Mouse (Mus musculus): ENCODE data around the gene Trp53i11. TPM values are rescaled to one million over a fixed set of nuclear protein-coding genes. Genes with fewer than 3 reads are reported as not detected.

The Trp53i11 gene
- polyA plus RNA-seq (2015; fragmentation: Nextera tagmentation; extraction: Ambion mirVana), result 36.1 and 42.1 TPM in 2 replicates

DNA sequence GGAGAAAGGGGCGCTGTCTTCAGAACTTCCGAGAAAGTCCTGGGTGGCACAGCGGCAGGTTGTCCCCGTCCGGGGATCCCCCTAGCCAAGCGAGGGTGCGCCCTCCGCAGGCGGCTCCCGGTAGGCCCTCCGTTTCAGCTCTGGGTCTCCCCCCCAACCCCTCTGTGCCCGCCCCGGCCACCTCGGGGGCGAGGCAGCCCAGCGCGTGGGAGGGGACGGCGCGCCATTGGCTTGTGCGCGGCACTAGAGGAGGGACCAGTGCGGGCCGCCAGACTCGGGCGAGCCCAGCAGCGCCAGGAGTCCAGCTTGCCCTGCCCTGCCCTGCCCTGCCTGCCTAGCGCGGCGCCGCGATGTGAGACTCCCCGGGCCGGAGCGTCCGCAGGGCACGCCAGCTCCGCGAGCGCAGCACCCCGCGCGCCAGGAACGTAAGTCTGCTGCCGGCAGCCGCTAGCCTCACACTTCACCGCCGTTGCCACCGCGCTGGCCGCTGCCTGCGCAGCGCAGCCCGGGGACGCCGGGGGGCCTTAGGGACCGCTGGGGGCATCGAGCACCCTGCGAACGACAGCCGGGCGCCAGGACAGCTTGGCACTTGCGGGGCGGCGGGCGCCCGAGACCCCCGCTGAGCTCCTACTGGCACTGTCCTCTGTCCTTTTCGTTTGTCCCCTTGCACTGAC, at the start of gene Trp53i11:
TSS of gene Trp53i11 (plus strand) at position 226 of the 674 bp plus-strand sequence.
- H3K27me3 ChIP-seq, result peaks cover 36% of the 10 kb centered on the region
- no peaks in the 10 kb centered on the region for H3K9me3 ChIP-seq (replicated peaks)
- H3K9ac ChIP-seq, result peak within 1 kb of the TSS; percentile 80
- peak within 1 kb of the TSS; percentile 100 for H3K4me2 ChIP-seq
- peak within 1 kb of the TSS; percentile 74 for H3K27ac ChIP-seq
- ATAC-seq (replicated peaks; ENCODE audit: low FRiP score), result peak; percentile 90
- peaks cover 73% of the 10 kb centered on the region for H3K4me1 ChIP-seq
- H3K36me3 ChIP-seq, result no peaks in the 10 kb centered on the region
- H3K4me3 ChIP-seq (replicated peaks), result peak within 1 kb of the TSS; percentile 80
- 0% methylated on average over 61 of the region's 69 CpGs for WGBS

DNA sequence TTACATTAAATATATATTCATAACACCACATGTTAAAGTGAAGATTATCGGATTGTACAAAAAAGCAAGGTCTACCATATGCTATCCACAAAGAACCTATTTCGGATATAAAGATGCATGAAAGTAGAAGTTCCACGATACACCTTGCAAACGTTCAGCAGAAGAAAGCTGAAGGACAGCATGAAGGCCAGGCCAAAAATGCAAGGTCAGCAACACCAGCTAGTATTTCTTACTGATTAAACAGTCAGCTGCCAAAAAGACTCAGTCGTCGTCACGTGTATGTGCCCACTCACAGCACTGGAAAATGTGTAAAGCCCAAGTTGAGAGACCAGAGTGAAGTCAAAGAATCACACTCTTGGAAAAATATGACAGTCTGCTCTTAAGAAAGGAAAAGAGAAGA, 47.9 kb upstream of the Trp53i11 start:
- no peaks in the 10 kb centered on the region for H3K36me3 ChIP-seq
- no peaks in the 10 kb centered on the region for H3K27me3 ChIP-seq
- no peak for ATAC-seq (replicated peaks; ENCODE audit: low FRiP score)
- no peak overlapping the region for H3K9ac ChIP-seq
- H3K27ac ChIP-seq, result no peak overlapping the region
- H3K4me2 ChIP-seq, result no peak overlapping the region
- no peaks in the 10 kb centered on the region for H3K9me3 ChIP-seq (replicated peaks)
- 83% methylated on average over 7 of the region's 7 CpGs for WGBS
- peaks cover 11% of the 10 kb centered on the region; the same call in 1 of the 2 replicates for H3K4me1 ChIP-seq
- H3K4me3 ChIP-seq (replicated peaks), result no peak overlapping the region

DNA sequence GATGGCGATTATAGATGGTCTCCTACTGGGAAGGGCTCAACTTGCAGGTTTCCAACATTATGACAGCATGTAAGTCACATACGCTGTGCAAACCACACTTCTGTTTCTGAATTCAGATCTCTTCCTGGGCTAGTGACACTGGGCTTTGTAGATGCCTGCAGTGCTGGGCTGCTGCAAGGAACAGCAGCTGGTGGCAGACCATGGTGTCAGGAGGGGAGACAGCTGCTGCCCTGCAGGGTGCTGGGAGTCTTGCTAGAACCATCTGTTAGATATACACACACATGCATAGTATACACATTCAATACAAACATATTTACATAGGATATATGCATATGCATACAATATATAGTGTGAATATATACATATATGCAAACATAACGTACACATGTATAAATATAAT, 46.0 kb upstream of the Trp53i11 start:
- ATAC-seq (replicated peaks; ENCODE audit: low FRiP score), result no peak
- 79% methylated on average over 3 of the region's 3 CpGs for WGBS

DNA sequence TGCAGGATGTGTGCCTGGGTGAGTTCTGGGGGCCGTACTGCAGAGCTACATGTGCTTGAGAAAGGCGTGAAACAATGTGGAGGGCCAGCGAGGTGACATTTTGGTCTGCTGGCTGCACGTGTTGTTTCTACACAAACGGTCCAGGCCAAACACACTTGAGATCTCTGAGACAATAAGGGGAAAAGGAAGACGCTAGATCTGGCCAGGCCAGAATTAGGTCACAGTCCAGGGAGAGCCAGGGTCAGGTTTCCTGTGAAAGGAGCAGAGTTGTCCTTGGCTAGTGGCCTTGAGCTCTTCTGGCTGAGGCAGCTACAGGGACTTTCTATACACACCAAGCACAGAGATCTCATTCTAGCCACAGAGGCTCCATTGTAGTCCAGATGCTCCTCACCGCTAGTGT, 44.7 kb upstream of the Trp53i11 start:
- 0 out of 2 replicates have a peak overlapping the region, but pooled peaks have one; percentile 2 for H3K27ac ChIP-seq
- H3K4me2 ChIP-seq, result no peak overlapping the region
- H3K27me3 ChIP-seq, result no peaks in the 10 kb centered on the region; the same call in 1 of the 2 replicates
- H3K4me1 ChIP-seq, result 0 out of 2 replicates have a peak, but pooled peaks cover 6% of the 10 kb centered on the region
- no peaks in the 10 kb centered on the region for H3K9me3 ChIP-seq (replicated peaks)
- 36% methylated on average over 7 of the region's 7 CpGs for WGBS
- no peaks in the 10 kb centered on the region for H3K36me3 ChIP-seq
- no peak overlapping the region for H3K9ac ChIP-seq
- H3K4me3 ChIP-seq (replicated peaks), result no peak overlapping the region
- ATAC-seq (replicated peaks; ENCODE audit: low FRiP score), result no peak

More for the DNA sequence above, 46.0 kb upstream of the Trp53i11 start:
- Histone ChIP-seq H3K9me3 (replicated peaks) (no peaks in the 10 kb centered on the region), H3K27me3 (no peaks in the 10 kb centered on the region), H3K27ac (no peak overlapping the region), H3K4me2 (no peak overlapping the region), H3K4me3 (replicated peaks) (no peak overlapping the region), H3K9ac (no peak overlapping the region), H3K4me1 (0 out of 2 replicates have a peak, but pooled peaks cover 6% of the 10 kb centered on the region), H3K36me3 (no peaks in the 10 kb centered on the region)

DNA sequence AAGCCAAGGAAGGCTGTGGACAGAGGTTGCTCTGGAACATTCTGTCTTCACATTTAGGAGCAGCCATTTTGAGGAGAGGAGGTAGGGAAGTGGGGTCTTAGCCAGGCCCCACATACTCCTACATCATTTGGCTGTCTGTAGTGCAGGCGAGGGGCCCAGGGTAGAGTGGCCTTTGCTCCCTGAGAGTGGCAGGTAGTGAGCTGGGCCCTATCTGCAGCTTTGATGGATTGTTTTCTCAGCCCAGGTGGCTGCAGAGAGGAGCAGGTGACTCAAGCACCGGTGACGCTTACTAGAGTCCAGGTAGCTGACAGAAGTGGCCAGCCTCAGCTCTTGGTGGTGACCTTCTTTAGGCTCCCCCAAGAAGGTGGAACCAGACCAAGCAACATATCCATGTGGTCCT, 43.2 kb upstream of the Trp53i11 start:
- no peak overlapping the region for H3K4me2 ChIP-seq
- no peak overlapping the region for H3K27ac ChIP-seq
- H3K4me3 ChIP-seq (replicated peaks), result no peak overlapping the region
- no peaks in the 10 kb centered on the region for H3K9me3 ChIP-seq (replicated peaks)
- 0 out of 2 replicates have a peak, but pooled peaks cover 6% of the 10 kb centered on the region for H3K4me1 ChIP-seq
- H3K27me3 ChIP-seq, result no peaks in the 10 kb centered on the region; the same call in 1 of the 2 replicates
- no peak for ATAC-seq (replicated peaks; ENCODE audit: low FRiP score)
- H3K36me3 ChIP-seq, result no peaks in the 10 kb centered on the region
- no peak overlapping the region for H3K9ac ChIP-seq
- 91% methylated on average over 3 of the region's 3 CpGs for WGBS

DNA sequence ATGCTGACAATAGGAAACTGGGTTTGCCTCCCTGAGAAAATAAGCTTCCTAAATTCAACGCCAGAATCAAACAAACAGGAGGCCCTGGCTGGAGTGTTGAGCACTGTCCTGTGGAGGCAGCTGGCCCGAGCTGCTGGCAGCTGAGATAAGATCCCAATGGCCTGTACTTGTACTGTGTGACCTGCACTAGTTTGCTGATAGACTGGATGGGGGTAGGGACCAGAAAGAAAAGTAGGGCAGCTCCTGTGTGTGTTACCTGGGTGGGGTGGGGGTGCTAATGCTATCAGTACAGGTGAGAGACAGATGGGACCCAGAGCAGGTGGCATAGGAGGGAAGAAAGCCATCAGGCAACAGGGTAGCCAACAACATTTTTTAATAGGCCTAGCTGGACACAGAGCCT, 37.3 kb upstream of the Trp53i11 start:
- Histone ChIP-seq H3K9me3 (replicated peaks) (no peaks in the 10 kb centered on the region), H3K27me3 (no peaks in the 10 kb centered on the region; the same call in 1 of the 2 replicates), H3K9ac (no peak overlapping the region), H3K4me2 (no peak overlapping the region), H3K4me1 (no peaks in the 10 kb centered on the region), H3K36me3 (no peaks in the 10 kb centered on the region), H3K4me3 (replicated peaks) (no peak overlapping the region), H3K27ac (no peak overlapping the region)
- no peak for ATAC-seq (replicated peaks; ENCODE audit: low FRiP score)
- 51% methylated on average over 2 of the region's 2 CpGs for WGBS

DNA sequence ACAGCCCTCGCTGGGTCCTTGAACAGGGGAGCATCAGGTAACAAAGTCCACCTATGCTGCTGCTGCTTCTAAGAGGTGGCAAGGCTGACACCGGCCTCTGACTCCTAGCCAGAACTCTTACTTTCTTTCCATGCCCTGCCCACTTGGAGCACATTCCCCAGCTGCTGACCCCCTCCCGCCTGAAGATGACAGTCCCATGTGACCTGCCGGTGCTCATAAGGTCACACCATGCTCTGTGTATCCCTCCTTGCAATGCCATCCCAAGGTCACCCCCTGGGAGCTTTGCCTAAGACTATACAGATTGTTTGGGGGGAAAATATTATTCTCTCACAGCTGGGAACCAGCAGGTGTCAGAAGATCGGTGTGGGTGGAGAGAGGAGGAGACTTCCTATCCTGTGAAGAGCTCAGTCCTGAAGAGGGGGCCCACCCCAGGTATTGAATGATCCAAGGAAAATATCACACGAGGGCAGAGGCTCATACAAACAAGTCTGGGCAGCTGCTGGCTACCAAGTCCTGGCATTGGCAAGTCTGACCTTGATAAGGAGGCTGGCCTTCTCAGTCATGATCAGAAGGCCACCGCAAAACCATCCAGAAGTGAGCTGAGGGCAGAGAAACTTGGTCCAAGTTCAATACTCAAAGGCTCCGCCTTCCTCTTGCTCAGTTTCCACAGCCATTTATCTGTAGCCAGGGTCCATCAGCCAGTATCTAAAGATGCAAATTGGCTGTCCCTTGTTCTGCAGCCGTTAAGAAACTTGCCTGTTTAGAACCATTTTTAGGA, 36.5 kb upstream of the Trp53i11 start:
- Histone ChIP-seq H3K4me2 (no peak overlapping the region), H3K27ac (no peak overlapping the region), H3K36me3 (no peaks in the 10 kb centered on the region), H3K27me3 (no peaks in the 10 kb centered on the region; the same call in 1 of the 2 replicates), H3K9ac (no peak overlapping the region), H3K4me1 (no peaks in the 10 kb centered on the region), H3K9me3 (replicated peaks) (no peaks in the 10 kb centered on the region), H3K4me3 (replicated peaks) (no peak overlapping the region)
- 67% methylated on average over 9 of the region's 9 CpGs for WGBS
- no peak for ATAC-seq (replicated peaks; ENCODE audit: low FRiP score)

DNA sequence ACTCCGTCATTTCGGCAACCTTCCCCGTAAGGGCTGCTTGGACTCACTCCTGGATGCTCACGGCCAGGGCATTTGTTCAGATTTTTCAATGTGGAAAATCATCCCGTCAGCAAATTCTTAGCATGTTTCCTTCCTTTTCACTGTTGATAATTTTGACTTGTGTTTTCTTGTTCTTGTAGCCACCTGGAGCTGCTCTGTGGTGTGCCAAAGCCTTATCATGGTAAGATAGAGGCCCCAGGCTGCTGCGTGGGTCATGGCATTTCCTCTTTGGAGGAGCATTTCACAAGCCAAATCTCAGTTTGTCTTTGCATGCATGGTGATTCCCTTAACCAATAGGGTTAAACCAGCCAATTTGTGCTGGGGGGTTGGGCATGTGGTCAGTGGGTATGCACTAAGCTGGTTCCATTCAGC, 35.2 kb upstream of the Trp53i11 start:
- no peak for ATAC-seq (replicated peaks; ENCODE audit: low FRiP score)
- Histone ChIP-seq H3K4me3 (replicated peaks) (no peak overlapping the region), H3K27me3 (no peaks in the 10 kb centered on the region; the same call in 1 of the 2 replicates), H3K36me3 (no peaks in the 10 kb centered on the region), H3K27ac (no peak overlapping the region), H3K4me2 (no peak overlapping the region), H3K9me3 (replicated peaks) (no peaks in the 10 kb centered on the region), H3K9ac (no peak overlapping the region), H3K4me1 (no peaks in the 10 kb centered on the region)
- 79% methylated on average over 6 of the region's 6 CpGs for WGBS

DNA sequence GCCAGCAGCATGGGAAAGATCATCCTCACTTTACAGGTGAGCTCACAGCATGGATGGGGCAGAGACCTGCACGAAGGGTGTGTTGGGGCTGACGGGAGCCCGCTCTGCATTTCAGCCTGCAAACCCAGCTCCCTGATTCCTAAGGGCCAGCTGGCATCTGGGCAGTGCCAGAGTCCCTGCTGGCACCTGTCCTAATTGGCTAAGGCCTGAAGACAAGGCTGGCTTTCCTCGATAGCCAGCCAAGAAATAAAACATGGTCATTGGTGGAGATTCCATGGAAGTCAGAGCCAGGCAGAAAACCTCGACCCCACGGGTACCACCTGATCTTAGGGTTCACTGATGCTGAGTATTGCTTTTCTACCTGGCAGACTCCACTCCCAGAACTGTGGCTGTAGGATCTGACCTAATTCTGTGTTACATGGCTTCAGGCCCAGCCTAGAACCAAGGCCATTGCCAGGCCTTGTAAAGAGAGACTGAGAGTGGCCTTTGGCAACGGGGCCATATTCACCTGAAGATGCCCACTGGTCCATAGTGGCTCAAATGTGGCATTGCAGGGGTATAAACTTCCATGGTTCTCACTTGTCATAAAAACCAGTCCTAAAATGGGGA, 34.4 kb upstream of the Trp53i11 start:
- H3K9me3 ChIP-seq (replicated peaks), result no peaks in the 10 kb centered on the region
- no peak overlapping the region for H3K4me3 ChIP-seq (replicated peaks)
- no peak overlapping the region for H3K4me2 ChIP-seq
- ATAC-seq (replicated peaks; ENCODE audit: low FRiP score), result no peak
- H3K27ac ChIP-seq, result no peak overlapping the region
- H3K9ac ChIP-seq, result no peak overlapping the region
- no peaks in the 10 kb centered on the region for H3K4me1 ChIP-seq
- H3K36me3 ChIP-seq, result no peaks in the 10 kb centered on the region
- WGBS, result 87% methylated on average over 7 of the region's 7 CpGs
- H3K27me3 ChIP-seq, result no peaks in the 10 kb centered on the region

DNA sequence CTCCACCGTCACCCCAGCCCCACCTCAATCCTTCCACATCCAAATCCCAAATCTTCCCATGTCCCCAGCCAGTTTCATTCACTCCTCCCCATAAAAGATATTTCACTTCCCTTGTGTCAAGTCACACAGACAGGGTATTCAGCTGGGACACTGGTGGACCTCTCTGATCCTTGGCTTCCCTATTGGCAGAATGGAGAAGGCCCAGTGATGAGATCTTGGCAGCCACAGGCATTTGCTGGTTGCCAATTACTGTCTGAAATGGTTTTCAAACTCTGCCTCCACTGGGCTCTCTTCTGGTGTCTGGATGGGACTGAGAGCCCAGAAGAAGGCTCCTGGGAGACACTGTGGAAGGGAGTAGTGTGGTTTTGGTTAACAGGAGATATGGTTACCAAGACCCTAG, 33.5 kb upstream of the Trp53i11 start:
- Histone ChIP-seq H3K27me3 (no peaks in the 10 kb centered on the region), H3K4me1 (no peaks in the 10 kb centered on the region), H3K4me3 (replicated peaks) (no peak overlapping the region), H3K9ac (no peak overlapping the region), H3K4me2 (no peak overlapping the region), H3K36me3 (no peaks in the 10 kb centered on the region), H3K9me3 (replicated peaks) (no peaks in the 10 kb centered on the region), H3K27ac (no peak overlapping the region)
- 100% methylated on average over 1 of the region's 1 CpGs for WGBS
- no peak for ATAC-seq (replicated peaks; ENCODE audit: low FRiP score)

DNA sequence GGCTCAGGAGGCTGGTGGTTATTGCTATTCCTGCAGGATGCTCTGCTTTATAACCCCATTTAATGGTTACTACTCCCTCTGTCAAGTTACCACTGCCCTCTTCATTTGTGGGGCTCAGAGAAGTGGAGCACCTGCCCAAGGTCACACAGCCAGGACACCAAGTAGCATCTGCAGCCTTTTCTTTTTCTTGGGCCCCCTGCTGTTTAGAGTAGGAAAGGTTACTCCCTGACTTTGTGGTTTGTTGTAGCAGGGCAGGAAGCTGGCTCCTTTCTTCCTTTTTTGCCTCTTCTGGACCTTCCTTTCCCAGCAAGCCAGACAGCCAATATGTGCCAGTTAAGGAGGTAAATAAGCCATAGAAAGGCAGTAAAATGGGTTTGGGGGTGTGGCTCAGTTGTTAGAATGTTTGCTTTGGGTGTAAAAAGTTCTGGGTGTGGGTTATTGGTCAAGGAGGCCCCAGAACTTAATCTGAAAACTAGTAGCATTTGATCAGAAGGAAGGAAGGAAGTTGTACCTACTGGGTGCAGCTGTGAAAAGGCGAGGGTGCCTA, 32.8 kb upstream of the Trp53i11 start:
- WGBS, result 74% methylated on average over 1 of the region's 1 CpGs
- H3K9ac ChIP-seq, result no peak overlapping the region
- H3K4me1 ChIP-seq, result no peaks in the 10 kb centered on the region
- H3K36me3 ChIP-seq, result no peaks in the 10 kb centered on the region
- ATAC-seq (replicated peaks; ENCODE audit: low FRiP score), result no peak
- no peaks in the 10 kb centered on the region for H3K27me3 ChIP-seq
- H3K4me2 ChIP-seq, result no peak overlapping the region
- no peak overlapping the region for H3K4me3 ChIP-seq (replicated peaks)
- H3K27ac ChIP-seq, result no peak overlapping the region
- no peaks in the 10 kb centered on the region for H3K9me3 ChIP-seq (replicated peaks)

All from kidney, embryonic 15.5 days (tissue).